Mouse (Mus musculus) hindbrain, postnatal 0 days (tissue): Measurements from ENCODE around the gene Magi2. TPM values are rescaled to one million over a fixed set of nuclear protein-coding genes. Genes with fewer than 3 reads are reported as not detected.
A peak's percentile ranks its signal among the peaks of the same experiment; 100 is the strongest.

ENCODE experiments used
- ATAC-seq: fragments of 200-750 bp; cut with Nextera tagmentation; 2 replicates; pipeline ENCODE4 v1.8.0; 2017; ENCODE audit warnings: mild to moderate bottlenecking, moderate TSS enrichment, moderate library complexity
- DNase-seq: peaks from one replicate; pipeline ENCODE4 v3.0.0-alpha.2; 2015; ENCODE audit warnings: low spot score
- H3K27ac ChIP-seq: fragments of 300-500 bp; sonication (generic); 2 replicates; pipeline ENCODE4 v1.5.1; 2014; ENCODE audit warnings: mild to moderate bottlenecking
- H3K27me3 ChIP-seq: fragments of 300-500 bp; sonication (generic); 2 replicates; pipeline ENCODE4 v1.6.1; 2014; ENCODE audit warnings: low read length, mixed read lengths; ENCODE audit not compliant: insufficient read depth
- H3K36me3 ChIP-seq: fragments of 300-500 bp; sonication (generic); 2 replicates; pipeline ENCODE4 v1.6.1; 2014; ENCODE audit warnings: low read length, mixed read lengths; ENCODE audit not compliant: insufficient read depth
- H3K4me1 ChIP-seq: fragments of 300-500 bp; sonication (generic); 2 replicates; pipeline ENCODE4 v1.6.1; 2014; ENCODE audit warnings: antibody characterized with exemption, low read length, mixed read lengths; ENCODE audit not compliant: insufficient read depth
- H3K4me2 ChIP-seq: fragments of 300-500 bp; sonication (generic); 2 replicates; pipeline ENCODE4 v1.6.1; 2014; ENCODE audit warnings: low read depth, mild to moderate bottlenecking, low read length, moderate library complexity, mixed read lengths
- H3K4me3 ChIP-seq: fragments of 300-500 bp; sonication (generic); 2 replicates; pipeline ENCODE4 v1.5.1; 2014; ENCODE audit warnings: low read length
- H3K9ac ChIP-seq: fragments of 300-500 bp; sonication (generic); replicated peaks from 2 replicates; pipeline ENCODE4 v1.6.1; 2014; ENCODE audit warnings: mild to moderate bottlenecking, low read length, moderate library complexity, mixed read lengths
- H3K9me3 ChIP-seq: fragments of 300-500 bp; sonication (generic); 2 replicates; pipeline ENCODE4 v1.6.1; 2016; ENCODE audit warnings: low read length, mixed read lengths
- CTCF ChIP-seq: IDR thresholded peaks from 2 replicates; pipeline ENCODE4 v1.5.1; 2016; ENCODE audit warnings: antibody characterized with exemption, control low read depth, low read depth
- WGBS: fragments of 180-500 bp; shearing (Covaris S2); extraction: QIAGEN DNeasy Blood & Tissue Kit; methylation state at CpG from one replicate; pipeline ENCODE4 v1.1.7; 2014; 5-methylcytosine and 5-hydroxymethylcytosine counted together
- polyA plus RNA-seq: library from polyadenylated mRNA; unstranded; fragments of >200 nt; fragmentation: Nextera tagmentation; extraction: Ambion mirVana; gene quantifications from 2 replicates; pipeline ENCODE4 v1.2.1, GENCODE M21; 2015
- total RNA-seq: library from RNA; depleted of rRNA; stranded (reverse); fragments of >200 nt; gene quantifications from 2 replicates; pipeline ENCODE4 v1.2.3, GENCODE M21; 2014

The Magi2 gene
- total and polyA plus RNA-seq, 2 experiments from 2014 or later = 17.3 to 45.5 TPM

- H3K9me3 ChIP-seq = no peaks in the 10 kb centered on the region
- H3K4me1 ChIP-seq = no peaks in the 10 kb centered on the region
- no peak overlapping the region for H3K4me3 ChIP-seq
- H3K9ac ChIP-seq = no peak overlapping the region
- no peak for TF ChIP-seq CTCF
- H3K36me3 ChIP-seq = no peaks in the 10 kb centered on the region
- no peak for ATAC-seq
- DNase-seq = no peak
- no peaks in the 10 kb centered on the region for H3K27me3 ChIP-seq
- WGBS = 95% methylated on average over 8 of the region's 8 CpGs
- no peak overlapping the region for H3K27ac ChIP-seq
- H3K4me2 ChIP-seq = no peak overlapping the region
These were observed 1126.1 kb downstream of the Magi2 start for GRCm38 (mm10) chr5:20352941-20353340.

DNA sequence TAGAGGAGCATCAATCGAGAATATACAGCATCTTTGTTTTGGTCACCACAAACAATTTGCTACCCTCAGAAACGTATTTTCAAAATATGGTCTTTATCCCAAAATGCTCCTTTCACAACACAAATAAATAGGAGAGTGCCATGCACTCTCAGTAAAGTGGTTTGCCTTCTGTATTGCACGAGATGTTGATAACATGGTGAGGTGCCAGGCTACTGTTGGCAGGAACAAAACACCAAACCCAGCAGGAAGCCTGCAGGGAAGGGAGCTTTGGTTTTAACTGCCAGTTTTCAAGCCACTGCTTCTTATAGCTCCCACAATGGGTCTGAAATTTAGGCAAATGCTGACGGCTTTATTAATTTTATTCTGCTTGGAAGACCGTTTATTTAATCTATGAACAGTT is 1131.6 kb downstream of the Magi2 start:
- DNase-seq = peak; percentile 60
- H3K4me2 ChIP-seq = no peak overlapping the region
- H3K9ac ChIP-seq = no peak overlapping the region
- no peaks in the 10 kb centered on the region for H3K4me1 ChIP-seq
- WGBS = 44% methylated on average over 5 of the region's 5 CpGs
- no peak for ATAC-seq
- no peaks in the 10 kb centered on the region for H3K36me3 ChIP-seq
- no peak for TF ChIP-seq CTCF
- 0 out of 2 replicates have a peak overlapping the region, but pooled peaks have one; percentile 42 for H3K27ac ChIP-seq
- H3K27me3 ChIP-seq = no peaks in the 10 kb centered on the region
- H3K9me3 ChIP-seq = no peaks in the 10 kb centered on the region
- no peak overlapping the region for H3K4me3 ChIP-seq

GRCm38 (mm10) chr5:20359021-20359420 is 1132.2 kb downstream of the Magi2 start:
- Histone ChIP-seq H3K4me2 (no peak overlapping the region), H3K4me1 (no peaks in the 10 kb centered on the region), H3K27ac (no peak overlapping the region), H3K4me3 (no peak overlapping the region), H3K27me3 (no peaks in the 10 kb centered on the region), H3K36me3 (no peaks in the 10 kb centered on the region), H3K9ac (no peak overlapping the region), H3K9me3 (no peaks in the 10 kb centered on the region)
- TF ChIP-seq CTCF = no peak
- ATAC-seq (no peak), DNase-seq (no peak)
- WGBS = 43% methylated on average over 3 of the region's 3 CpGs

GRCm38 (mm10) chr5:20362154-20362553 is 1135.3 kb downstream of the Magi2 start:
- ATAC-seq = no peak
- Histone ChIP-seq H3K4me3 (no peak overlapping the region), H3K27me3 (no peaks in the 10 kb centered on the region), H3K9ac (no peak overlapping the region), H3K4me1 (no peaks in the 10 kb centered on the region), H3K36me3 (no peaks in the 10 kb centered on the region), H3K27ac (no peak overlapping the region), H3K4me2 (no peak overlapping the region), H3K9me3 (no peaks in the 10 kb centered on the region)
- TF ChIP-seq CTCF = no peak
- 91% methylated on average over 3 of the region's 3 CpGs for whole genome bisulfite sequencing
- no peak for DNase-seq

GRCm38 (mm10) chr5:20363216-20363615 is 1136.4 kb downstream of the Magi2 start:
- ATAC-seq = no peak
- Histone ChIP-seq H3K27me3 (no peaks in the 10 kb centered on the region), H3K4me2 (no peak overlapping the region), H3K36me3 (no peaks in the 10 kb centered on the region), H3K9me3 (no peaks in the 10 kb centered on the region), H3K27ac (no peak overlapping the region), H3K4me1 (no peaks in the 10 kb centered on the region), H3K4me3 (no peak overlapping the region), H3K9ac (no peak overlapping the region)
- no peak for DNase-seq
- WGBS = 63% methylated on average over 5 of the region's 5 CpGs
- TF ChIP-seq CTCF = no peak

- H3K27me3 ChIP-seq = no peaks in the 10 kb centered on the region
- no peak overlapping the region for H3K27ac ChIP-seq
- no peaks in the 10 kb centered on the region for H3K36me3 ChIP-seq
- 81% methylated on average over 1 of the region's 1 CpGs for WGBS
- ATAC-seq (no peak), DNase-seq (no peak)
- H3K4me3 ChIP-seq = no peak overlapping the region
- H3K4me2 ChIP-seq = no peak overlapping the region
- no peak overlapping the region for H3K9ac ChIP-seq
- TF ChIP-seq CTCF = no peak
- H3K4me1 ChIP-seq = no peaks in the 10 kb centered on the region
- no peaks in the 10 kb centered on the region for H3K9me3 ChIP-seq
These were observed 1146.8 kb downstream of the Magi2 start for GRCm38 (mm10) chr5:20373586-20373985.

- 72% methylated on average over 11 of the region's 11 CpGs for WGBS
- H3K36me3 ChIP-seq = no peaks in the 10 kb centered on the region
- H3K4me2 ChIP-seq = no peak overlapping the region
These were observed 1151.4 kb downstream of the Magi2 start for GRCm38 (mm10) chr5:20378071-20378800.

More at GRCm38 (mm10) chr5:20378071-20378800, 1151.4 kb downstream of the Magi2 start:
- no peak overlapping the region for H3K9ac ChIP-seq
- H3K27me3 ChIP-seq = no peaks in the 10 kb centered on the region
- no peaks in the 10 kb centered on the region for H3K4me1 ChIP-seq
- no peak for TF ChIP-seq CTCF
- DNase-seq = peak; percentile 26
- no peak for ATAC-seq
- H3K27ac ChIP-seq = no peak overlapping the region
- H3K9me3 ChIP-seq = no peaks in the 10 kb centered on the region
- no peak overlapping the region for H3K4me3 ChIP-seq
